Mouse (Mus musculus) adrenal gland, postnatal 36 days (tissue): Measurements from ENCODE around the gene Rtbdn. TPM values are rescaled to one million over a fixed set of nuclear protein-coding genes. Genes with fewer than 3 reads are reported as not detected.

Experiments
- DNase-seq, 2 experiments: peaks; one replicate each; pipeline ENCODE4 v3.0.0; 2021; ENCODE audit warnings: mixed read lengths in 1 of 2
- total RNA-seq, 2 experiments: library from RNA; stranded (reverse); gene quantifications; 2 replicates each; pipeline ENCODE4 v1.2.3; 2021

Rtbdn gene
- total RNA-seq, 2 experiments from 2014 or later = not detected

GRCm38 (mm10) chr8:84963952-84964351 lies 17.2 kb downstream of the Rtbdn start:
- DNase-seq = no peak

GRCm38 (mm10) chr8:84965731-84966291 lies 19.0 kb downstream of the Rtbdn start:
- DNase-seq = peak; percentile 95 to 96

DNA sequence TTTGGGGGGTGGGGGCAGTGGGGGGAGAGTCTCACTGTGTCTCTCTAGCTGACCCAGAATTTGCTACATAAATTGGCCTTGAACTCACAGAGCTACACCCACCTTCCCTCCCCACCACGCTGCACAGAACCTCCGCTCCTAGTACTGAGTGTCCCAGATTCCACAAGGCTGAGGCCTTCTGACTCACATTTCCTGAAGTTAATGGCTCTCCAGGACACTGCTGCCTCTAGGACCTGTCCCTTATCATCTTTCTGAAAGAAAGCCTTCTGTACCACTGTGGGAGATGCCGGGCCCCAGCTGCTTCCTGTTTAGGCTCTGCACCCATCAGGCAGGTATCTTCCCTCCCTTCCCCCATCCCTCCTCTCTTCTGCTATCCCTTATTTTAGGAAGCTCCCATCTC lies 19.8 kb downstream of the Rtbdn start:
- DNase-seq = peak; percentile 66

DNA sequence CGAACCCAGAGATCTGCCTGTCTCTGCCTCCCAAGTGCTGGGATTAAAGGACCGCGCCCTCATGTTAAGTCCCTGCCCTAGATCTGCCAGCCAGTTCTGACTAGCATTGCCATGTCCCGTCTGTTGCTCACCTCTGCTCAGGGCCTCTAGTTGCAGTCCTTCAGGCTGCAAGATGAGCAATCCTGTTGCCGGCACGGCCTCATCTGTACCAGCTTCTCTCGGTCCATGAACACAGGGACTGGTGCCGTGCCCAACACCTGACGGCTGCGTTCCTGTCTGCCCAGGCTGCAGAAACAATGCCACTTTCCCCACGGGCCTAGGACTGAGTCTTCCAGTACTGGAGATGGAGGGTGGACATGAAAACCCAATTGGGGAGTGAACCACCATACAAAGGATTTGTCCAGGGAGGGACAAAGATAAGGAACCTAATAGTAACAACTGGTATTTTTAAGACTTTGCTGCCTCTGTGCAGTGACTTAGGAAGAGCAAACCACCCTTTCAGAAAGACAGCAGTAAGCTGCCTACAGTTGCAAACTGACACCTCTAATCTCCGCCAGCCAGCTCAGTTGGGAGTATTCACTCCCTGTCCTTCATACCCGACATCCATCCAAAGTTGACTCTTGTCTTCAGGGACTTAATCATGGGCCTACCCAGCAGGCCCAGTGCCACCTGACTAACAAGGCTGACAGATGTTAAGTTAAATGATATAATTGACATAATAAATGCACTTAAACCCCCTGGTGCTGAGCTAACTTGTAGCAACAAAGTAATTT lies 20.9 kb downstream of the Rtbdn start:
- DNase-seq = peak; percentile 19 to 37

GRCm38 (mm10) chr8:84968650-84969049 lies 21.9 kb downstream of the Rtbdn start:
- no peak for DNase-seq

DNA sequence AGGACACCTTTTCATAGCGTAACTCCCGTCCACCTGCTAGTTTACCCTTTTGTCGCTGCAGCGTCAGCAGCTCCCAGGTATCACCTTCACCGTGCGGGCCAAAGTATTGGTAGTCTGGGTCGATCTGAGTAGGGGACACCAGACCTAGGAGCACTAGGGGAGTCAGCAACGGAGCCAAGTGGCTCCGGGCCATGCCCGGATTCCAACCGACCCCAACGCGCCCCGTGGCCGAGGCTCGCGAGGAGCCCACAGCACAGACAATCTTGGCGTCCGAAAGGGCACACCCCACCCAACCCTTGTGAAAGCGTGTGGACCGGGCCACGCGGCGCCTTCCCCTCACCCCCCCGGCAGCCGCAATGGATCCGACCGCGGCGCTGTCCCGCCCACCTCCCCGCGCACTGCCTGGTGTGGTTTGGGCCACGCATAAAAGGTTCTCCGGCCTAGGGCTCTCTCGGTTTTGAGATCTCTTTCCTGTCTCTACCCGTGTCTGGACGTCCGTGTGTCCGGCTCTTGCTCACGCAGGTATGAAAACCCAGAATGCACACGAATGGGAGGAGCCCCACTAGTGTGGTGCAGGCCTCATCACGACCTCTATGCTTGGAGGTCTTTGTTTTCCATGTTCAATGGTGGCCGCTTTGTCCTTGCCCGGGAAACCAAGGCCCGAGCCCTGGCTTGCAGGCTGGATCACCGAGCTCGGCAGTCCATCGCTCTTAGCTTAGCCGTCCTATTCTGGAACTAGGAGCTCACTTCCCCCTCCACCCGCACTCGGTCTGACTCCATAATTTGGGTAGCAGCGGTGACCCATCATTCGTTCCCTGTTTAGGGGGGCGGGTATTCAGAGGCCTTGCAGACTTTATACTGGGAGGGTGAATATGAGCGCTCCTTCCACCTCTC lies 22.7 kb downstream of the Rtbdn start, which contains the start of the genes Gm49661, Prdx2 and Rnaseh2a:
Gene Gm49661, minus strand, starts transcription at position 193 of the 894 bp plus-strand sequence.
Gene Prdx2, plus strand, starts transcription at position 347 of the 894 bp plus-strand sequence.
Gene Rnaseh2a, minus strand, starts transcription at position 527 of the 894 bp plus-strand sequence.
- peak; percentile 84 to 88 for DNase-seq

DNA sequence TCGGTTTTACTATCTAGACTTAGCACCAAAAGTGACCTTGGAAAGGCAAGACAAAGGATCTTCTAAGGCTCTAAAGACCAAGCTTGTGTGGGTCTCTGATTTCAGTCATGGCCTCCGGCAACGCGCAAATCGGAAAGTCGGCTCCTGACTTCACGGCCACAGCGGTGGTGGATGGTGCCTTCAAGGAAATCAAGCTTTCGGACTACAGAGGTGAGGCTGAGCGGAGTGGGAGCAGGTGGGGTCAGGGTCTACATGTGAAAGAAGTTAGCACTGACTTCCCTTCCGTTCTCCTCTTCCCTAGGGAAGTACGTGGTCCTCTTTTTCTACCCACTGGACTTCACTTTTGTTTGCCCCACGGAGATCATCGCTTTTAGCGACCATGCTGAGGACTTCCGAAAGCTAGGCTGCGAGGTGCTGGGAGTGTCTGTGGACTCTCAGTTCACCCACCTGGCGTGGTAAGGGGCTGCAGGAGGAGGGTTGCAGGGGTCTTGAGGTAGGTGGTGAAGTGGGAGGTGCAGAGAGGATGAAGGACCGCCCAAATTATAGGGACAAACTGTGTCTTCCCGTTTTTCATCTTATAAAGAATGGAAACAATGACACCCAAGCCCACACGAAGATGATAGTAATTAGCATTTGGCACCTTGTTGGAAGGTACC lies 23.5 kb downstream of the Rtbdn start:
- peak in 1 of 2 experiments; percentile 21 for DNase-seq

GRCm38 (mm10) chr8:84970913-84971312 lies 24.1 kb downstream of the Rtbdn start:
- no peak for DNase-seq

GRCm38 (mm10) chr8:84973079-84973478 lies 26.3 kb downstream of the Rtbdn start:
- DNase-seq = no peak

DNA sequence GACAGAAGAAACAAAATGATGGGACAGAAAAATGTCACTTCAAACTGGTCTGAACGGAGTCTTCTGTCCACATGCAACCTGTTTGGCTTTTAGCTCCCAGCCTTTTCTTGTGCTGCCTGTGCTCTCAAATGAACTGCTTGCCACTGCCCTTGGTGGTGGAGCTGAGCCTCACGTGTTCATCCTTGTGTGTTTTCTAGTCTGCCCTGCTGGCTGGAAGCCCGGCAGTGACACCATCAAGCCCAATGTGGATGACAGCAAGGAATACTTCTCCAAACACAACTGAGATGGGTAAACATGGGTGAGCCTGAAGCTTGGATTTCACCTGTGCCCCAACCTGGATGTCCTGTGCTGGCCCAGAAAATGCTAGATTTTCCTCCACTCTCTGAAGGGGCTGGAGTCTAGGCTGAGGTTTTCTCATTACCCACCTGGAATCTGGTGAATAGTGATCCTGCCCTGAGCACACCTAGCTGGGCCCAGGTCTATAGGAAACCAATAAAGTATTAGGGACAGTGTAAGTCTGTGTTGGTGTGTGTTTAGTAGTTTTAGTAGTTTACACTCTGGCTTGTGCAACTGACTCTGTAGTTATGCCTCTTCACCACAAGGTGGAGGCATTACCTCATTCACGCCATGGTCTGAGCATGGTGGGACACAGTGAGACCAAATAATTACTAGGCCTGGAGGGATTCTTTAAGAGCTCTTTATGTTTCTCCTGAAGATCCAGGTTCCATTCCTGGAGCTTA lies 27.2 kb downstream of the Rtbdn start:
- DNase-seq = peak; percentile 88 to 91

DNA sequence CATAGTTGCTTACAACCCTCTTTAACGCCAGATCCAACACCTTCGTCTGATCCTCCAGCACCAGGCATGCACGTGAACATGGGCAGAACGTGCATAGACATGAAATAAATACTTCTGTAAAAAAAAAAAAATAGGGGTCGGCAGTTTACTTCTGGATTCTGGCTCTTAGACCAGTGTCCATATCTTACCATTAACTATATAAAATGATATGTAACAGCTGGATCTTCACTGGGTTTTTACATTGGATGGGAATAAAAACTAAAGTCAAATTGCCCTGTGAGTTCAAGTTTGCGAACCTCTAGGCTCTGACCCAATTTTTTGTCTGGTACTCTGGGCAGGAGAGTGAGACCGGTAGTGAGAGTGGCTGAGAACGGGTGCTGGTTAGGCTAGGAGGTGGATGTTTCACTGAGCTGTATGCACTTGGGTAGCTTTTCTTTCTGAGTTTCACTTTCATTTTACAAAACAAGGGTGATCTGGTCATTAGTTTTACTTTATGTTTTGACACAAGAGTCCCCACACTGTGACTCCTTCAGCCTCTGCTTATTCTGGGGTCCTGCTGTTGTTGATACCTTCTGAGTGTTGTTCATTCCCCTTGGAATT lies 27.9 kb downstream of the Rtbdn start:
- no peak for DNase-seq

DNA sequence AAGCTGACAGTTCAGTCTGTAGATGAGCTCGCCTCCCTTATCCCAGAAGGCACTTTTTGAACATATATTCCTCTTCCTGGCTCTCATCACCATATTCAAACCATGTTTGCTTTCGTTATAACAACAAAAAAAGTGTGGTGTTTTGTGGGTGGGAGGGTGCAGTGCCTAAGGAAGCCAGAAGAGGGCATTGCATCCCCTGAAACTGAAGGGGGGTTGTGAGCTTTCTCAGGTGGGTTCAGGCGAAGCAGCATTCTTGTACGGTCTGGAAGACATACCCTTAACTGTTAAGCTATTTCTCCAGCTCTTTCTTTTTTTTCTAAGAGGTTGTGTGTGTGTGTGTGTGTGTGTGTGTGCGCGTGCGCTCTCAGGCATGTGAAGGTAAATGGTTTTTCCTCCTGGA lies 28.6 kb downstream of the Rtbdn start:
- peak; percentile 72 to 77 for DNase-seq

- DNase-seq = peak; percentile 97 to 98
Observed at GRCm38 (mm10) chr8:84976031-84976762, 29.4 kb downstream of the Rtbdn start.

DNA sequence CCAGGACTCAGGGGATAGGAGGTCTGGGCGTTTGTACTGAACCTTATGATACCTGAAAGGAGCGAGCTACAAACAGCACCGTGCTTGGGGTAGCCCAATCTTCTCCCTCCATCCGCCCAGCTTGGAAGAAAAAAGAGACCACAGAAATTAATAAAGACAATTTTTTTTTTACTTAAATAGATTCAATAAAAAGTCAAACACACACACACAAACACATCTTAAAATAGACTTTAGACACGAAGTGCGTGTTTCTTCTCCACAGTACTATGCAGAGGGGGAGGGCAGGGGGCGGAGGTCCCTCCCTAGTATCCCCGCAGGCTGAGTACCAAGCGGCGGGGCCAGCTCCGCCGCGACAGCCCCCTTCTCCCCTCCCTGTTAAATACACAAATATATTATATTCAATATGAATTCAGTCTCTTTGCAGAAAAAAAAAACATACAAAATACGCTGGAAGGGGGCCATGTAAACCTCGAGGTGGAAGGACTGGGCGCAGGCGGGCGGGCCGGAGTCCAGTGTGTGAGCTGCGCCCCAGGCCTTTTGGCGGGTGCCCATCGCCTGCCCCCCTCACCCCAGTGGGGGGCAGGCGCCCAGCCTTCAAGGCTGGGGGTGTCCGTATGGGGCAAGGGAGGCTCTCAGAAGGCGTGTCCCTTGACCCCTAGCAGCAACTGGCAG lies 30.1 kb downstream of the Rtbdn start:
- no peak for DNase-seq

GRCm38 (mm10) chr8:84977435-84978247 lies 30.9 kb downstream of the Rtbdn start:
- DNase-seq = peak; percentile 78 to 81

- DNase-seq = peak; percentile 96 to 97
Observed at GRCm38 (mm10) chr8:84978248-84978940, 31.6 kb downstream of the Rtbdn start, which contains the start of gene Junb. Gene Junb, minus strand, starts transcription at chr8:84978718.

DNA sequence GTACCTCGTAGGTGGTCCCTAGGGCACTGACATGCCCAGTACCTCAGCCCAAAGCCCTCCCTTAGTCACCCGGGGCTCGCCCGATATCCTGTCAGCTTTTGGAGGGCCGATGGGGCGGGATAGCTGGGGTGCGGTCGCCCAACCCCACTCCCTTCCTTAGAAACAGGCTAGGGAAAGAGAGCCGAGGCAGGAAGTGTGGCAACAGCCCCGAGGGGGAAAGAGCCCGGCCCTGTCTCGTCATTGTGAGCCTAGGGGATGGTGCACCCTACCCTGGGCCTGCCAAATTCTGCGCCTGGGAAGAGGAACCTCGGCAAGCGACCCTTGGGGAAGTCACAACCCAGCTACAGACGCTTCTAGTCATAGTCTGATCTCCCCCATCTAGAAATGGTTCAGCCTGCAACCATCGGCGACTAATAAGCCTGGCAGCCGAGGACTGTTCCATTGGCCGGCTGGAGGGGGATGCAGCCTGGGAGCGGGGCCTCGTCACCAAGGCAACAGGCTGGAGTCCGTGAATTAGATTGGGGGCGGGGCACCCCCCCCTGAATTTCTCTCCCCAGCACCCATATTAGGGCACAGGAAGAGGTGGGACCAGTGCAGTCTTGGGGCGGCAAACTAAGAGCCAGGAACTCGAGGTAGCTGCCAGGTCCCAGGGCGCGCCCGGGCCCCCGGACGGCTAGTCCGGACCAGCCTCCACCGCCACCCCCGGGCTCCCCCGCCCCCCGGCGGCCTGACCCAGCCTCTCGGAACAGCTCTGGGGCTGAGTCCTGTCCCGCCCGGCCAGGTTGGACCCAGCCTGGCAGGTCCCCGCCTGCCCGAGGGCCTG lies 33.0 kb downstream of the Rtbdn start:
- DNase-seq = peak; percentile 95 to 97
